Mouse (Mus musculus) lung, adult 2 months (tissue): Measurements from ENCODE around the gene Ganab.

ENCODE experiments used
- CTCF ChIP-seq: fragments of 200-500 bp; IDR thresholded peaks from 2 replicates; pipeline ENCODE4 v1.5.1; 2011; ENCODE audit warnings: mild to moderate bottlenecking, low read length, control low read depth; ENCODE audit not compliant: insufficient read depth
- POLR2A ChIP-seq: fragments of 200-500 bp; IDR thresholded peaks from 2 replicates; pipeline ENCODE4 v1.6.1; 2011; ENCODE audit warnings: low read depth, mild to moderate bottlenecking, control low read depth, low read length, borderline replicate concordance; ENCODE audit errors: extremely low read depth

DNA sequence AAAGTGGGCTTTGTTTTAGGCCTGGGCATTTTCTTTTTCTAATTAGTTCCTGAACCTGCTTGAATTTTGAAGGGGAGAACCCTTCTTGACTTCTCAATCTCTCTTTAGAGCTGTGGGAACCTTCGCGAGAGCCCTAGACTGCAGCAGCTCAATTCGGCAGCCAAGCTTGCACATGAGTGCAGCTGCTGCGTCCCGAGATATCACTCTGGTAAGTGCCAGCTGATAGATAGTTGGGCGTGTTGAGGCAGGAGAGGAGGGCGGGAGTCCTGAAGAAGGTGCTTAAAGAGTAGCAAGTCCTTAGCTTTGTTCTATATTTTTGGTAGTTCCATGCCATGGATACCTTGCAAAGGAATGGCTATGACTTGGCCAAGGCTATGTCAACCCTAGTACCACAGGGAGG is 49.1 kb downstream of the Ganab start:
- TF ChIP-seq CTCF (no peak), POLR2A (no peak)
